Mouse (Mus musculus): ENCODE results near the gene Ldlrad3.
A peak's percentile ranks its signal among the peaks of the same experiment; 100 is the strongest.

Ldlrad3 gene

DNA sequence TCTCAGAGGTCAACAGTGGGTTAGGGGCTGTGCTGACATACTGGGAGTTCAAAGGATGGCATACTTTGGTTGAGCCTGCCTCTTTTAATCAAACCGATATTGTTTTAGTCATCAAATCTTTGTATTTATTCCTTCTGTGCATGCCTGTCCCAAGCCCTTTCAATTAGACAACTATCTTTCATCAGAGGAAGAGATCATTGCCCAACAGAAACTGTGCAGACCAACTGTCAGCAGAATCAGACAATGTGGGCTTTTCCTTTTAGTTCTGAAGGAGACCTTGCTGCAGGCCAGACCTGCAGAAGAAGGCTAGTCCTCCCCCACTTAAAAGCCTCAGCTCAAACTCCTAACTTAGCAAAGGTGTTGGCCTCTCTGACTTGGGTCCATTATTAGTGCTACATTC, 41.9 kb downstream of the Ldlrad3 start:
- DNase-seq (ENCODE audit: low spot score in 2 of 2): no peak

DNA sequence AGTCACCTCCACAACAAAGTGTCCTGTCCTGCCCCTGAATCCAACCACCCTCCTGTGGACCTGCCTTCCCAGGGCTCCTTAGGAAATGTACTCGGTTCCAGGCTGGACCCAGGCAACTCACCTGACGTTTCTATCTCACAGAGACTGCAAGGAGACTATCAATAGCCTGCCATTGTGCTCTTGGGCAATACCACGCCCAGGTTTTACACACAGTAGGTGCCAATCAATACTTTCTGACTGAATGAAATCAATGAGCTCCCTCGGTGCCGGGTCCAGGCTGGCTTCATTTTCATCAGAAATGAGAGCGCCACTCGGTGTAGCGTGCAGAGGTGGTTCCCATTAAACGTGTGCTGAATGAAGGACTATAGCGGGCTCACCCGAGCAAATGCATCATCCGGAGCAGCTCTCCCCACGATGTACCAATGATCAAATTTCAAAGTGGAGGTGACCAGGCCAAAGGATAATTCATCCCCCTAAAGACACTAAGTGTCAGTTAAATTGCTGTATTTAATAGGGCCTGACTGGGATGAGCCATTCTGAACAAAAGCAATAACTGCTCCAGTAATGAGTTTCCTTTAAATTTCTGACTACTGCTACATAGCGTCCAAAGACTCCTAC, 43.4 kb downstream of the Ldlrad3 start:
- no peak for DNase-seq (ENCODE audit: low spot score in 2 of 2)

DNA sequence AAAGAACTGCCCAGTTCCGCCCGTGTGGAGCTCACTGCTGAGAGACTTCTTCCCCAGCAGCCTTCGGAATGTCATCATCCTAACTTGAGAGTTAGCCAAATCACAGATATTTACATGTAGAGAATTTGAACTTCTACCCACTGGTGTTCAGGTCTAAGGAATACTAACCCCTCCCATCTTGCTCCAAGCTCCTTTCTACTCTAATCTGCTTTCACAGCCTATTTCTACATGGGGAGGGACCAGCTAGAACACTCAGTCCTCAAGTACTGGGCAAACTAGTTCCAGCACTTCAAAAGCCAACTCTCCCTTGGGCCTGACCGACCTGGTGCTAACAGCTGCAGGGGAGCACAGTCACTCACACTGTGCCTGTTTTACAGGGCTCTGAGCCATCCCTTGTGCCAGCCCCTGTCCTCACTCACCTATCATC, 44.0 kb downstream of the Ldlrad3 start:
- DNase-seq (ENCODE audit: low spot score in 2 of 2): no peak

GRCm38 (mm10) chr2:102141199-102141598, 45.0 kb downstream of the Ldlrad3 start:
- DNase-seq (ENCODE audit: low spot score in 2 of 2): no peak

- DNase-seq (ENCODE audit: low spot score in 2 of 2): no peak
Measured at GRCm38 (mm10) chr2:102137922-102138321, 48.3 kb downstream of the Ldlrad3 start.

- no peak for DNase-seq (ENCODE audit: low spot score in 2 of 2)
Measured at GRCm38 (mm10) chr2:102136184-102136583, 50.0 kb downstream of the Ldlrad3 start.

GRCm38 (mm10) chr2:102134510-102135262, 51.5 kb downstream of the Ldlrad3 start:
- DNase-seq (ENCODE audit: low spot score in 2 of 2): no peak

DNA sequence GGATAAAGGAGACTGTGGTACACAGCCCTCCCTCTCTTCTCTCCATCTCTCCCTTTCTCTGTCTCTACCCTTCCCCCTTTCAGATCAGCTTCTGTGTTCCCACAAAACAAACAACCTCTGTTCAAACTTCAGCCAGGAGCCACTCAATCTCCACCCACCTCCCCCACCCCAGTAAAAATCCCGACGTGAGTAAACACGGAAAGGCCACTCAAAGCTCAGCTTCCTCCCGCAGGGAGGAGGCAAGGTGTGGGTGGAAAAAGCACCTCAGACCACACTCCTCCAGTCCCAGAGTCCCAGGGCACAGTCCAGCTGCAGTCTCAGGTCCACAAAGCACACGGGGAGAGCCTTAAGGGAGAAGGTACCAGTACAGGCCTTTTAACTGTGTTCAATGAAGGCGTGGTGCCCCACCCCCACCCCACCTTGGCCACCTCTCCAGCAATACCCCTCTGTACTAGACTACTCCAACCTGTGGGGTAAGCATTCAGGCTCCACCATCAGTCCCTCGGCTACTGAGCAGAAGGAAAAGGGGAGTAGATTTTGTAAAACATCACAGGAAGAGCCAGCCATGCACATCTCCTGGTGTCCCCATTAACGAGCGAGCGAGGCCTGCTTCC, 53.1 kb downstream of the Ldlrad3 start:
- no peak for DNase-seq (ENCODE audit: low spot score in 2 of 2)

- DNase-seq (ENCODE audit: low spot score in 2 of 2): no peak
Measured at GRCm38 (mm10) chr2:102130198-102130845, 55.9 kb downstream of the Ldlrad3 start.

- no peak for DNase-seq (ENCODE audit: low spot score in 2 of 2)
Measured at GRCm38 (mm10) chr2:102129235-102129634, 57.0 kb downstream of the Ldlrad3 start.

- DNase-seq (ENCODE audit: low spot score in 2 of 2): no peak
Measured at GRCm38 (mm10) chr2:102128500-102129030, 57.6 kb downstream of the Ldlrad3 start.

DNA sequence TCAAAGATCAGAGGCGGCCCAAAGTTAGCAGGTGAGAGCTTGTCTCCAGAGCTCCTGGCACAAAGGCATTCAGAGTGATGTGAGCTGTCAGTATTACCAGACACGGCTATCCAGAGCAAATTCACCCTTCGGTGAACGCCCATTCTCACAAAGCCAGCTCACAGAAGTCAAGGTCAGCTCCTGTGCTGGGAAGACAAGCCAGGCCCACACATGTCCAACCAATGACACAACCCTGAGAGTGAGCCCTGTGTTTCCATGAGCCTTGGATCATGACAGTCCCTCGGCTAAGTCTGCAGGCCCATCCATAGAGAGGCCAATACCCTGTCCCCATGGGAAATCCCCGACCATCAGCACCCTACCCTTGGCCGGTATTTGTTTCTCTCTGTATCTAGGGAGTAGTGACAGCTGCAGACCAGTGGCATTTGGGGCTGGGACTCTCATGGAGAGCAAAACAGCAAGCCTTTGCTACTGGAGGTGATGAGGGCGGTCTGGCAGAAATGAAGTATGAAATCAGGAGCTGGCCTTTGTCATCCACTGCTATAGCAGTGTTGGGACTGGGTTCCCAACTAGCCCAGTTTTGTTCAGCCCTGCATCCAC, 58.3 kb downstream of the Ldlrad3 start:
- no peak for DNase-seq (ENCODE audit: low spot score in 2 of 2)

- DNase-seq (ENCODE audit: low spot score in 2 of 2): no peak
Measured at GRCm38 (mm10) chr2:102127221-102127620, 59.0 kb downstream of the Ldlrad3 start.

DNA sequence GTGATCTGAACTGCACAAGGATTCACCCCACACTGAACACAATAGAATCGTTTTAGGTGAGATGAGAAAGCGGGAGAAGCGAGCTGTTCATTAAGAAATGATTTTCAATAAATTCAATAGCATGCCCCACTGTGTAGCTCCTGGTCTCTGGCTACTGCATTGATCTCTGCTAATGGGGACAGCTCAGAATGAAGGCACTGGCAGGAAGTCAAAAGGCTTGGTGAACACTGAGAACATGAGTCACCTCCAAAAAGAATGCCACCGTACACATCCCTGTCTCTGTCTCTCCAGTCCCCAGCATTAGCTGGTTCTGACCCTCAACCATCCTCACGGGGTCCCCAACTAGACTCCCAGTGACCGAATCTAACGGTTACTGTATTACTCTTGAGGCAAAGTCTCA, 60.1 kb downstream of the Ldlrad3 start:
- no peak for DNase-seq (ENCODE audit: low spot score in 2 of 2)

GRCm38 (mm10) chr2:102125042-102125441, 61.1 kb downstream of the Ldlrad3 start:
- no peak for DNase-seq (ENCODE audit: low spot score in 2 of 2)

DNA sequence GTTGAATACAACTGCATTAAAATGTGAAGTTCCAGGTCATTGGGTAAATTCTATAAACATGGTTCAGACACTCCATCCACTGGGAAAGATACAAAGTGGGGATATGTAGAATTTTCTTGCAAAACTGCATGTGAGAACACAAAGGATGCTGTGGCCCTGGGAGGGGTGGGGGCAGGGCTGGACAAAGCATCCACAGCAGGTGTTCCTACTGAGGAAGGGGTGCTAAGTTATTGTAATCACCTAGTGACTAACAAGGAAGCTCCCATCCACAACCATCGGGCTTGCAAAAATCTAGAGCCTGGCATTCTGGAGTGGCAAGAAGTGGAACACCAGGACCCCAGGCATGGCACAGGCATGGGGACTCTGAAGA, 64.1 kb downstream of the Ldlrad3 start:
- DNase-seq (ENCODE audit: low spot score in 2 of 2): no peak

DNA sequence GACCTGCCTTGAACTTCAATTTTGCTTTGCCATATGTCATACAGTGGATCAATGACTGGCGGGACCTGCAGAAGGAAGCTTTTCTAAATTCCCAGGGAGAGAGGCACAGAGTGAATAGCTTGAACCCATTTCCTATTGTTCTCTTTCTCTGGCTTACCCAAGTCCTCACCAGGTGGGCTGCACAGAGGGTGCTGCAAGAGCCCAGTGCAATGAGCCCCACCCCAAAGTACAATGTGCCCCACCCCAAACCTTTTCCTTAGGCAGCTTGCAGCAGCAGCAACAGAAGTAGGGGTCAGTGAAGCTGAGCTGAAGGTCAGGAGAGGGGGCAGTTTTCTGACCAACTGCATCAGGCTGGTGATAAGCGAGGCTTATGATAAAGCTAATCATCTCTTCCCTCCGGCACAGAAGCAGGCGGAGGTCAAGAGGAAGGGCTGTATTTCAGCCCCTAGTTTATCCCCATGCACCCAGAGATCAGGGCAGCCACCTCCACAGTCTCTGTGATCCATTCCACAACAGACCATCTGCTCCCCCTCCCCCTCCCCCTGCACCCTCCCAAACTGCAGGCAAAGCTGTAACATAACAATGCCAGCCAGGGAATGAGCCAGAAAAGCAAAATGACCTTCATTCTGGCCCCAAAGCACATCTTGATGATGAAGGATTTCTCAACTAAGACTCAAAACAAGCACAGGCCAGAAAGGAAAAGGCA, 64.6 kb downstream of the Ldlrad3 start:
- no peak for DNase-seq (ENCODE audit: low spot score in 2 of 2)

GRCm38 (mm10) chr2:102119751-102120505, 66.3 kb downstream of the Ldlrad3 start:
- peak in 1 of 2 experiments; percentile 17 for DNase-seq (ENCODE audit: low spot score in 2 of 2)

DNA sequence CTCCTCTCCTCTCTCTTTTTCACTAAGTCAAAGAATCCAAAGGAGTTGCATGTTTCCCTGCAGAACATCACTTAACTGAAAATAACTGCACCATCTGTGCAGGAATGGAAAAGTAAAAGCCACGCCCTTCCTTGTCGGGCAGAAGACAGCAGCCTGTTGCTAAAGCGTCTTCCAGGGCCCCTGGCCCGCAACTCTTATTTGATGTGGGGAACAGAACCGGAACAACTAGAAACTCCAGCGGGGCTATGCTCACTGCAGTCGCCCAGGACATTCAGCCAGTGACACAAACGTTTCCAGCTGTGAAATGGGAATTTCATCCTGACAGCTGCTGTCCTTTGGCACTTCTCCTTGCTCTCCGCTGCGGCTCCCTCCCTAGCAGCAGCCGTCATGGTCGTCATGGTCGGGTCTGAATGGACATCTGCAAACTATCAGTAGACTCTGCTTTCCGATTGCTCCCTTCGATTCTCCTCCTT, 67.2 kb downstream of the Ldlrad3 start:
- peak; percentile 25 to 33 for DNase-seq (ENCODE audit: low spot score in 2 of 2)

DNA sequence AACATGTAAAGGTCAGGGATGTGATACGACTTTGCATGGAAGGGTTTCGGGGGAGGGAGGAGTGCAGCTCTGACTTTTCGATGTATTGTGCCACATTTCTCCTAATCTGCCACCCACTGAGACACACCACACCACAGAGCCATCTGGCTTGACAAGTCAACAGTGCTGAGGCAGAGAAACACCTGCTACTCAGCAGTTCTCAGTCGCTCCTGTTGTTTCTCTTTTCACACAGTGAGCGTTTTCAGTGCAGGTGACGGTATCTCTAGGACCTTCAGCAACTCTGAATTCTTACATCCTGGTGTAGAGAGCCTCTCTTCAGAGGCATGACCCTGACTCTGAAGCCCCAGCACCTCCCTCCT, 68.8 kb downstream of the Ldlrad3 start:
- DNase-seq (ENCODE audit: low spot score in 2 of 2): peak; percentile 40 to 55

All from thymus, postnatal 10 days (tissue).